Mouse (Mus musculus): Measurements from ENCODE around the gene Bcas3. TPM values are rescaled to one million over a fixed set of nuclear protein-coding genes. Genes with fewer than 3 reads are reported as not detected.
A peak's percentile ranks its signal among the peaks of the same experiment; 100 is the strongest.

Gene Bcas3
- polyA plus RNA-seq (2011; ENCODE audit: insufficient read depth, insufficient read length, low read depth, missing spikeins) = 36.7 and 37.8 TPM in 2 replicates

DNA sequence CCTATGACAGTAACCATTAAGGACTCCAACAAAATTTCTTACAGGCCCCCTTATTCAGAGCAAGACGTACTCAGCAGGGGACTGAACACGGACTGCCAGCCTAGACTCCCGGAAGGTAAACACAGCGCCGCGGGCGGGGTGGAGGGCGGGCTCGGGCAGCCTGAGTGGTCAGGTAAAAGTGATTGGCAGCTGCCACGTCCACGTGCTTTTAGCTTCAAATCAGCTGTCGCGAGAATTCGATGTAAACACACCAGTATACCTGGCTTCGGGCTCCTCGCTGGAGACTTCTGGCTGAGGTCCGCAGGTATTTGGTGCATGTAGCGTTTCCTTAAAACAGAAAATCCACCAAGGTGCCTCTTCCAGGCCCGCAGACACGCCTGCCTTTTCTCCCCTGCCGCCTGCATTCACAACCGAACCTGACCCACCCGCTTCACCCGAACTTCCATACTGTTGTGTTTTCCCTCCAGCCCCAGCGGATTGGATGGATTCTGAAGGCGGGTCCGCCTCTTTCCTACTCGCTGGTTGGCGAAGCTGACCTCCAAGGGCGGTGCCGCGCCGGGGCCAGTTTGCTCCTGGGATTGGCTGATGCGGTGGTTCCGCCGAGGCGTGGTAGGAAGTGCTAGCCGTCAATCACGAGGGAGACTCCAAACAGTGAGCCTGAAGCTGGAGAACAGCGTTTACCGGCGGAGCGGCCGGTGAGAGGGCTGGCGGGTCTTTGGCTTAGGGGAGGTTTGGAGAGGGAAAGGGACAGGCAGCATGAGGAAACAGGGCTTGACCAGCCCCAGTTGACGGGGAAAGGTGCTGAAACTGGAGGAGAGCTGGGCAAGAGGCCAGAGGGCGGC lies at the start of gene Bcas3:
Bcas3 (plus strand) TSS at position 629 of the 842 bp plus-strand sequence.
- H3K9me3 ChIP-seq (replicated peaks; ENCODE audit: control insufficient read depth, insufficient read depth, low read length, poor library complexity, severe bottlenecking) = no peaks in the 10 kb centered on the region
- no peaks in the 10 kb centered on the region for H3K4me1 ChIP-seq (ENCODE audit: control insufficient read depth, insufficient read depth, low read length)
- no peaks in the 10 kb centered on the region for H3K27me3 ChIP-seq (ENCODE audit: control insufficient read depth, insufficient read depth, low read length, poor library complexity, severe bottlenecking)
- 0 out of 2 replicates have a peak within 1 kb of the TSS, but pooled peaks have one; percentile 43 for H3K27ac ChIP-seq (ENCODE audit: insufficient read depth, low read length)
- H3K9ac ChIP-seq (ENCODE audit: low read depth, poor library complexity, severe bottlenecking) = peak within 1 kb of the TSS; percentile 64
- H3K36me3 ChIP-seq (ENCODE audit: control insufficient read depth, insufficient read depth, low read length, poor library complexity, severe bottlenecking) = 0 out of 2 replicates have a peak, but pooled peaks cover 2% of the 10 kb centered on the region
- peak within 1 kb of the TSS; percentile 90 for H3K4me3 ChIP-seq (ENCODE audit: low read depth, low read length)
- TF ChIP-seq POLR2A (IDR thresholded peaks at IDR 0.05; ENCODE audit: insufficient read depth, low read length) (peak; percentile 95), CTCF (IDR thresholded peaks at IDR 0.05; ENCODE audit: low read depth, low read length) (no peak)

DNA sequence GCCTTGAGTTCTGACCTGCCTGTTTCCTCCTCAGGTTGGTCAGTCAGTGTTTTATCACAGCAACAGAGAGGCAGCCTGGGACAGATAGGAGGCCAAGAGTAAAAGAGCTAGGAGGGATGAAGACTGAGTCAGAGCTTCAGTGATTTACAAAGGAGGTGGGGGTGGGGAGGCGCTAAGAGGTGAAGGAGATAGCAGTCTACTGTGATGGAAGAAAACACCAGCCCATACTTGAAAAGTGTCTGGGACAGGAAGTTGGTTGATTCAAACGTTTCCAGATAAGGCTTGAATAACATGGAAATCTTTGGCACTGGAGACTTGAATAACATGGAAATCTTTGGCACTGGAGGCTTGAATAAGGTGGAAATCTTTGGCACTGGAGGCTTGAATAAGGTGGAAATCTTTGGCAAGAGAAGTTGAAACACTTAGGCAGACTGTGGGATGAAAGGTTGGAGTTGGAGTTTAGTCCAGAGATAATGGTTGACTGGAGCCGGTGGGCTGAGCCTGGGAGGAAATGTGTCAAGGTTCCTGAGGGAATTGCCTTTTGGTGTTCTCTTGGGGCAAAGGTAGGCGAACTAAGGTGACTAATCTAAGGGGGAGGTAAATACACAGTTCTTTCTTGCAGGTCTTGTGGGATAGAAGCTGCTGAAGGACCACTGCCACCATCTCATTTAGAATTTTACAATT lies 46.2 kb upstream of the Bcas3 start:
- Histone ChIP-seq H3K27me3 (ENCODE audit: control insufficient read depth, insufficient read depth, low read length, poor library complexity, severe bottlenecking) (no peaks in the 10 kb centered on the region), H3K9ac (ENCODE audit: low read depth, poor library complexity, severe bottlenecking) (no peak overlapping the region), H3K27ac (ENCODE audit: insufficient read depth, low read length) (no peak overlapping the region), H3K4me3 (ENCODE audit: low read depth, low read length) (no peak overlapping the region), H3K9me3 (replicated peaks; ENCODE audit: control insufficient read depth, insufficient read depth, low read length, poor library complexity, severe bottlenecking) (no peaks in the 10 kb centered on the region), H3K36me3 (ENCODE audit: control insufficient read depth, insufficient read depth, low read length, poor library complexity, severe bottlenecking) (no peaks in the 10 kb centered on the region), H3K4me1 (ENCODE audit: control insufficient read depth, insufficient read depth, low read length) (no peaks in the 10 kb centered on the region)
- TF ChIP-seq CTCF (IDR thresholded peaks at IDR 0.05; ENCODE audit: low read depth, low read length) (no peak), EP300 (IDR thresholded peaks at IDR 0.05; ENCODE audit: insufficient read depth, low read depth, low read length) (no peak), POLR2A (IDR thresholded peaks at IDR 0.05; ENCODE audit: insufficient read depth, low read length) (no peak)

DNA sequence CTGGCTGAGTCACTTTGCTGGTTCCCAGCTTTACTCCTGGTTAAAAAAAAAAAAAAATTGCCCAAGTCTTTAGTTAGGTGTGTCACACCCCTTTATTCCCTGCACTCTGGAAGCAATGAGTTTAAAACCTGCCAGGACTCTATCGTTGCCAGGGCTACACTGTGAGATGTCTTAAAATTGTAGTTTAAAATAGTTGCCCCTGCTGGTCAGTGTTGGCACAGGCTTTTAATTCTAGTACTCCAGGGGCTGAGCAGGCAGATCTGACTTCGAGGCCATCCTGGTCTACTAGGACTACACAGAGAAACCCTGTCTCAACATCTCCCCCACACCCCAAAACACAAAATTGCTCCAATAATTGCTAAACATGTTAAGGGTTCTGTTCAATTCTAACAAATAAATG lies 44.2 kb upstream of the Bcas3 start:
- Histone ChIP-seq H3K27me3 (ENCODE audit: control insufficient read depth, insufficient read depth, low read length, poor library complexity, severe bottlenecking) (no peaks in the 10 kb centered on the region), H3K4me3 (ENCODE audit: low read depth, low read length) (no peak overlapping the region), H3K36me3 (ENCODE audit: control insufficient read depth, insufficient read depth, low read length, poor library complexity, severe bottlenecking) (peaks cover 5% of the 10 kb centered on the region), H3K4me1 (ENCODE audit: control insufficient read depth, insufficient read depth, low read length) (no peaks in the 10 kb centered on the region), H3K9ac (ENCODE audit: low read depth, poor library complexity, severe bottlenecking) (no peak overlapping the region), H3K27ac (ENCODE audit: insufficient read depth, low read length) (no peak overlapping the region), H3K9me3 (replicated peaks; ENCODE audit: control insufficient read depth, insufficient read depth, low read length, poor library complexity, severe bottlenecking) (no peaks in the 10 kb centered on the region)
- TF ChIP-seq EP300 (IDR thresholded peaks at IDR 0.05; ENCODE audit: insufficient read depth, low read depth, low read length) (no peak), CTCF (IDR thresholded peaks at IDR 0.05; ENCODE audit: low read depth, low read length) (no peak), POLR2A (IDR thresholded peaks at IDR 0.05; ENCODE audit: insufficient read depth, low read length) (no peak)

DNA sequence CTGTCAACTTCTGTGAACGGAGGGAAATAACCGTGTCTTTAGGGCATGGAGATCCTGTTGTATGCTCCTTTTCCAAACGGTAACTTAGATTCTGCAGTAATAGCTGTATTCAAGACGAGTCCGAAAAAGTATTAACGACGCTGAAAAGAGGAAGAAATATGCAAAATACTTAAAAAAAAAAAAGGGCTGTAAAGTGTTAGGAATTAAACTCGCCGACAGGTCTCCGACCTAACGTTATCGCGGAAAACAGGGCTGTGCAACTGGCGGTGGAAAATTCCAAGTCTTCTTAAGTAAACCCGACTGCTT lies 42.6 kb upstream of the Bcas3 start:
- no peaks in the 10 kb centered on the region for H3K27me3 ChIP-seq (ENCODE audit: control insufficient read depth, insufficient read depth, low read length, poor library complexity, severe bottlenecking)
- H3K27ac ChIP-seq (ENCODE audit: insufficient read depth, low read length) = peak overlapping the region; percentile 74
- TF ChIP-seq POLR2A (IDR thresholded peaks at IDR 0.05; ENCODE audit: insufficient read depth, low read length) = no peak
- TF ChIP-seq EP300 (IDR thresholded peaks at IDR 0.05; ENCODE audit: insufficient read depth, low read depth, low read length) = no peak
- H3K9me3 ChIP-seq (replicated peaks; ENCODE audit: control insufficient read depth, insufficient read depth, low read length, poor library complexity, severe bottlenecking) = no peaks in the 10 kb centered on the region
- H3K4me3 ChIP-seq (ENCODE audit: low read depth, low read length) = peak overlapping the region; percentile 72
- peak overlapping the region; percentile 98 for H3K9ac ChIP-seq (ENCODE audit: low read depth, poor library complexity, severe bottlenecking)
- H3K4me1 ChIP-seq (ENCODE audit: control insufficient read depth, insufficient read depth, low read length) = no peaks in the 10 kb centered on the region
- peaks cover 13% of the 10 kb centered on the region for H3K36me3 ChIP-seq (ENCODE audit: control insufficient read depth, insufficient read depth, low read length, poor library complexity, severe bottlenecking)

DNA sequence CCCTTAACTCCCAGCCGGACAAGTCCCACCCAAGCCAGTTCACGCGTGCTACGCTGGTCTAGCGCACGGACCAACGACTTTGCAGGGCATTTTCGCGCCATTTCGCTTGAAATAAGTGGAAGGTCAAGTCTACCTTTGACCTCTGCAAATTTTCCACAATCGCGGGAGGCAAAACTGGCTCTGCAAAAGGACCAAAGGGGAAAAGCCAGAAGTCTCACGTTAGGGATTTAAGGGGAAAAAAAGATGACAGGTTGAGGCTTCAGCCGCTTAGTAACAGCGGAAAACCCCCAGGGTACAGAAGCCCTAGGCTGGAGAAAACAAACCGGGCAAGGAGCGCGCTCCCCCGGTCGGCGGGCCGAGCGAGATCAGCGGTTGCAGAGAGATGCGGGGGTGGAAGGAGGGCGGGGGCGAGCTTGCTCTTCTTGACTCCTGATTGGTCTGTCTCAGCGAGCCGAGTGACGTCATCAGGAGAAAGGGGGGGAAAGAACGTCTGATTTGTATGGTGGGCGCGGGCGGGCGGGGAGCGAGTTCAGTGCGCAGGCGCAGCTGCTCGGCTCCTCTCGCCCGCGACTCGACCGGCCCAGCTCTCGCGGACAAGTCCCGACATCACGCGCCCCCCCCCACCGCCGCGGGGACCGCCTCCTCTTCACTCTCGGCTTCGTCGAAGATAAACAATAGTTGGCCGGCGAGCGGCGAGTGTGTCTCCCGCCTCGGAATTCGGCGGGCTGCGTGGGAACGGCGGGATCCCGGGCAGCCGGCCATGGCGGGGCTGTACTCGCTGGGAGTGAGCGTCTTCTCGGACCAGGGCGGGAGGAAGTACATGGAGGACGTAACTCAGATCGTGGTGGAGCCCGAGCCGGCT lies 42.0 kb upstream of the Bcas3 start, which contains the start of gene Ppm1d:
Ppm1d (plus strand) TSS at position 532 of the 862 bp plus-strand sequence.
- H3K4me3 ChIP-seq (ENCODE audit: low read depth, low read length) = peak within 1 kb of the TSS; percentile 88
- H3K9ac ChIP-seq (ENCODE audit: low read depth, poor library complexity, severe bottlenecking) = peak within 1 kb of the TSS; percentile 98
- no peaks in the 10 kb centered on the region for H3K27me3 ChIP-seq (ENCODE audit: control insufficient read depth, insufficient read depth, low read length, poor library complexity, severe bottlenecking)
- peaks cover 13% of the 10 kb centered on the region for H3K36me3 ChIP-seq (ENCODE audit: control insufficient read depth, insufficient read depth, low read length, poor library complexity, severe bottlenecking)
- peak within 1 kb of the TSS; percentile 74 for H3K27ac ChIP-seq (ENCODE audit: insufficient read depth, low read length)
- TF ChIP-seq EP300 (IDR thresholded peaks at IDR 0.05; ENCODE audit: insufficient read depth, low read depth, low read length) (no peak), POLR2A (IDR thresholded peaks at IDR 0.05; ENCODE audit: insufficient read depth, low read length) (peak; percentile 79), CTCF (IDR thresholded peaks at IDR 0.05; ENCODE audit: low read depth, low read length) (no peak)
- H3K9me3 ChIP-seq (replicated peaks; ENCODE audit: control insufficient read depth, insufficient read depth, low read length, poor library complexity, severe bottlenecking) = no peaks in the 10 kb centered on the region
- no peaks in the 10 kb centered on the region for H3K4me1 ChIP-seq (ENCODE audit: control insufficient read depth, insufficient read depth, low read length)
